Mouse (Mus musculus): Measurements from ENCODE around the gene Smyd4. TPM values are rescaled to one million over a fixed set of nuclear protein-coding genes. Genes with fewer than 3 reads are reported as not detected.
A peak's percentile ranks its signal among the peaks of the same experiment; 100 is the strongest.
"Not testable (repeated sequence)": the region's sequence is repeated elsewhere in the genome, so short reads cannot be mapped to it uniquely, and the experiment has no call there.

Smyd4 gene
- polyA plus RNA-seq, 1 experiment from 2014 or later = 12.8 TPM

- Histone ChIP-seq H3K27ac (ENCODE audit: poor library complexity, severe bottlenecking) (no peak overlapping the region), H3K27me3 (replicated peaks) (no peaks in the 10 kb centered on the region), H3K9me3 (replicated peaks) (no peaks in the 10 kb centered on the region), H3K4me2 (peak overlapping the region; percentile 84), H3K4me3 (0 out of 2 replicates have a peak overlapping the region, but pooled peaks have one; percentile 9), H3K9ac (peak overlapping the region; percentile 58; the same call in 1 of the 2 replicates), H3K36me3 (peaks cover 6% of the 10 kb centered on the region), H3K4me1 (replicated peaks) (peaks cover 31% of the 10 kb centered on the region)
- WGBS = 65% methylated on average over 4 of the region's 4 CpGs
- ATAC-seq (ENCODE audit: insufficient number of reproducible peaks, low FRiP score) = no peak
Observed at GRCm38 (mm10) chr11:75346556-75347187, 1.6 kb upstream of the Smyd4 start.

- WGBS = 47% methylated on average over 10 of the region's 10 CpGs
- ATAC-seq (ENCODE audit: insufficient number of reproducible peaks, low FRiP score) = no peak
- H3K36me3 ChIP-seq = 0 out of 2 replicates have a peak, but pooled peaks cover 6% of the 10 kb centered on the region
- peak overlapping the region; percentile 83 for H3K9ac ChIP-seq
- H3K4me3 ChIP-seq = peak overlapping the region; percentile 86
- H3K4me1 ChIP-seq (replicated peaks) = peaks cover 31% of the 10 kb centered on the region
- no peak overlapping the region for H3K27ac ChIP-seq (ENCODE audit: poor library complexity, severe bottlenecking)
- H3K27me3 ChIP-seq (replicated peaks) = no peaks in the 10 kb centered on the region
- peak overlapping the region; percentile 84 for H3K4me2 ChIP-seq
- no peaks in the 10 kb centered on the region for H3K9me3 ChIP-seq (replicated peaks)
Observed at GRCm38 (mm10) chr11:75347188-75347585, 1.0 kb upstream of the Smyd4 start.

DNA sequence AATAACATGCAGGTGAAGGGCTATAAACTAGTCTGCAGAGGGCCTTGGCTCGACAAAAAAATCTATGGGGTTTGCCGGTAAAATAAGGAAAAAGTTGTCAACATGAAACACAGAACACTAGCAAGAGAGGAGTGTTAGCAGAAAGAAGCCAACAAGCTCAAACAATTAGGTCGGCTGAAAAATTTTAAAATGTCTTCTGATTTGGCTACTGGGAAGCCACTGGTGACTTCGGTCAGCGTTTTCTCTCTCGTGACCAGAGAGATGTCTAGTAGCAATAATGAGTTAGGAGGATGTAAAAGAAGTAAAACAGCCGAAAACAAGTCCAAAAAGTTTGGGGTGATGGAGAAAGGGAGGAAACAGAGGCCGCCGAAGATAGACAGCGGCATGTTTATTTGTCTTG, 637 bp upstream of the Smyd4 start:
- WGBS = 2% methylated on average over 10 of the region's 10 CpGs
- peaks cover 31% of the 10 kb centered on the region for H3K4me1 ChIP-seq (replicated peaks)

GRCm38 (mm10) chr11:75348890-75349261, 643 bp downstream of the Smyd4 start:
- Histone ChIP-seq H3K9ac (peak overlapping the region; percentile 83), H3K4me2 (peak overlapping the region; percentile 84), H3K9me3 (replicated peaks) (no peaks in the 10 kb centered on the region), H3K27me3 (replicated peaks) (no peaks in the 10 kb centered on the region), H3K27ac (ENCODE audit: poor library complexity, severe bottlenecking) (peak overlapping the region; percentile 80), H3K36me3 (peaks cover 9% of the 10 kb centered on the region; the same call in 1 of the 2 replicates), H3K4me3 (peak overlapping the region; percentile 86), H3K4me1 (replicated peaks) (peaks cover 27% of the 10 kb centered on the region)
- WGBS = 44% methylated on average over 10 of the region's 10 CpGs
- ATAC-seq (ENCODE audit: insufficient number of reproducible peaks, low FRiP score) = no peak

More for the DNA sequence above, 637 bp upstream of the Smyd4 start:
- ATAC-seq (ENCODE audit: insufficient number of reproducible peaks, low FRiP score) = no peak
- Histone ChIP-seq H3K27ac (ENCODE audit: poor library complexity, severe bottlenecking) (peak overlapping the region; percentile 71), H3K4me3 (peak overlapping the region; percentile 86), H3K9me3 (replicated peaks) (no peaks in the 10 kb centered on the region), H3K36me3 (0 out of 2 replicates have a peak, but pooled peaks cover 6% of the 10 kb centered on the region), H3K9ac (peak overlapping the region; percentile 83), H3K27me3 (replicated peaks) (no peaks in the 10 kb centered on the region), H3K4me2 (peak overlapping the region; percentile 84)

DNA sequence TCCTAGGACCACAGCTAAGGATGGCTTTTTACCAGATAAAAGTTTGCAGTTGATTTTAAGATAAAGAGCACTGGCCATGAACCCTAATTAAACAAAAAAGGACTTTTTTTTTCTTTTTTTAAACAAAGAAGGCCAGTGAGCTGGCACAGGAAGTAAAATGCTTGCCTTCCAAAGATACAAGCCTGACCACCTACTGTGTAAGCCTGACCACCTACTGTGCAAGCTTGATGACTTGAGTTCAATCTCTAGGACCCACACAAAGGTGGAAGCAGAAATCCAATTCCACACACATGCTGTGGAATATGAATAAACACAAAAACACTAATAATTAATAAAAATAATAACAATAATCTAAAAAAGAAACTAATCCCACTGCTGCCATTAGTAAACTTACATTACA, 3.0 kb downstream of the Smyd4 start:
- no peak overlapping the region for H3K4me2 ChIP-seq
- H3K4me1 ChIP-seq (replicated peaks) = peaks cover 19% of the 10 kb centered on the region
- ATAC-seq (ENCODE audit: insufficient number of reproducible peaks, low FRiP score) = no peak
- no peaks in the 10 kb centered on the region for H3K9me3 ChIP-seq (replicated peaks)
- no peak overlapping the region for H3K4me3 ChIP-seq
- H3K27me3 ChIP-seq (replicated peaks) = no peaks in the 10 kb centered on the region
- H3K36me3 ChIP-seq = peaks cover 21% of the 10 kb centered on the region
- no peak overlapping the region for H3K9ac ChIP-seq
- no peak overlapping the region for H3K27ac ChIP-seq (ENCODE audit: poor library complexity, severe bottlenecking)

DNA sequence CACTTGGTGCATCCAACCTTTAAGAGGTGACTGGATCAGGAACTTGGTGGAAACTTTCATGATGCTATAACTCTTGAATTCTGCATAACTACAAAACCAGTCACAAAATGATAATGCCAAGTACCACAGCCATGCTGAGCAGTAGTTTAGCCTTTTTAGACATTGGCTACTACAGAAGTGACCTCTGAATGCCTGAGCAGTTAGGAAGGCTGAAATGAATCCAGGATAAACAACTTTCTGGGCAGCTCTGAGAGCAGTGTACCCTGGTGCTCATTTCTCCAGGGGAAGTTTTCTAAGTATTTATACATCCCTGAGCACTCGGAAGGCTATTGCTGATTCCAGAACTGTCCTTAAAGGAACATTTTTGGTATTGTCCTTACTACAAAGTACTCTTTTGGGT, 7.2 kb downstream of the Smyd4 start:
- Histone ChIP-seq H3K27ac (ENCODE audit: poor library complexity, severe bottlenecking) (no peak overlapping the region), H3K36me3 (peaks cover 25% of the 10 kb centered on the region), H3K4me2 (no peak overlapping the region), H3K4me1 (replicated peaks) (0 out of 2 replicates have a peak, but pooled peaks cover 4% of the 10 kb centered on the region), H3K27me3 (replicated peaks) (no peaks in the 10 kb centered on the region), H3K4me3 (no peak overlapping the region), H3K9me3 (replicated peaks) (no peaks in the 10 kb centered on the region), H3K9ac (no peak overlapping the region)
- WGBS = 84% methylated on average over 1 of the region's 1 CpGs
- no peak for ATAC-seq (ENCODE audit: insufficient number of reproducible peaks, low FRiP score)

GRCm38 (mm10) chr11:75377125-75377524, 28.9 kb downstream of the Smyd4 start:
- H3K27ac ChIP-seq (ENCODE audit: poor library complexity, severe bottlenecking) = no peak overlapping the region
- no peak overlapping the region for H3K4me3 ChIP-seq
- no peak for ATAC-seq (ENCODE audit: insufficient number of reproducible peaks, low FRiP score)
- no peaks in the 10 kb centered on the region for H3K4me1 ChIP-seq (replicated peaks)
- no peaks in the 10 kb centered on the region for H3K27me3 ChIP-seq (replicated peaks)
- WGBS = 81% methylated on average over 1 of the region's 1 CpGs
- H3K9ac ChIP-seq = no peak overlapping the region
- no peaks in the 10 kb centered on the region for H3K36me3 ChIP-seq
- no peak overlapping the region for H3K4me2 ChIP-seq
- no peaks in the 10 kb centered on the region; the same call in 1 of the 2 replicates for H3K9me3 ChIP-seq (replicated peaks)

DNA sequence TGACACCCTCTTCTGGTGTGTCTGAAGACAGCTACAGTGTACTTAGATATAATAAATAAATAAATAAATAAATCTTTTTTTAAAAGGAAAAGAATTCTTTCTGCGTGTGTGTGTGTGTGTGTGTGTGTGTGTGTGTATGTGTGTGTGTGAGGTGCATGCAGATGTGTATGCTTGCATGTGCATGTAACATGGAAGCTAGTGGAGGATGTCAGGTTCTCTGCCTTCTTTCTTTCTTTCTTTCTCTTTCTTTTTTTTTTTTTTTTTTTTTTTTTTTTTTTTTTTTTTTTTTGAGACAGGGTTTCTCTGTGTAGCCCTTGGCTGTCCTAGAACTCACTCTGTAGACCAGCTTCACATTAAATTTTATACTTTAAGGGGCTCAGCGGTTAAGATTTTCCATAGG, 30.6 kb downstream of the Smyd4 start:
- H3K4me2 ChIP-seq; H3K27ac ChIP-seq (ENCODE audit: poor library complexity, severe bottlenecking); H3K9ac ChIP-seq; ATAC-seq (ENCODE audit: insufficient number of reproducible peaks, low FRiP score); H3K4me3 ChIP-seq; H3K27me3 ChIP-seq (replicated peaks); H3K4me1 ChIP-seq (replicated peaks); H3K9me3 ChIP-seq (replicated peaks); H3K36me3 ChIP-seq: not testable (repeated sequence)
- 95% methylated on average over 2 of the region's 2 CpGs for WGBS

- H3K4me1 ChIP-seq (replicated peaks) = not testable (repeated sequence)
- WGBS = 52% methylated on average over 3 of the region's 3 CpGs
Observed at GRCm38 (mm10) chr11:75383529-75383928, 35.3 kb downstream of the Smyd4 start.

GRCm38 (mm10) chr11:75395611-75396010, 47.4 kb downstream of the Smyd4 start:
- Histone ChIP-seq H3K4me2 (no peak overlapping the region), H3K9me3 (replicated peaks) (0 out of 2 replicates have a peak, but pooled peaks cover 3% of the 10 kb centered on the region), H3K4me3 (no peak overlapping the region), H3K4me1 (replicated peaks) (peaks cover 7% of the 10 kb centered on the region), H3K27ac (ENCODE audit: poor library complexity, severe bottlenecking) (no peak overlapping the region), H3K27me3 (replicated peaks) (no peaks in the 10 kb centered on the region), H3K9ac (no peak overlapping the region), H3K36me3 (peaks cover 17% of the 10 kb centered on the region)
- no peak for ATAC-seq (ENCODE audit: insufficient number of reproducible peaks, low FRiP score)
- WGBS = 63% methylated on average over 1 of the region's 1 CpGs

More at GRCm38 (mm10) chr11:75383529-75383928, 35.3 kb downstream of the Smyd4 start:
- H3K4me2 ChIP-seq; ATAC-seq (ENCODE audit: insufficient number of reproducible peaks, low FRiP score); H3K9me3 ChIP-seq (replicated peaks); H3K27ac ChIP-seq (ENCODE audit: poor library complexity, severe bottlenecking); H3K9ac ChIP-seq; H3K4me3 ChIP-seq; H3K27me3 ChIP-seq (replicated peaks): not testable (repeated sequence)
- peaks cover 14% of the 10 kb centered on the region for H3K36me3 ChIP-seq

DNA sequence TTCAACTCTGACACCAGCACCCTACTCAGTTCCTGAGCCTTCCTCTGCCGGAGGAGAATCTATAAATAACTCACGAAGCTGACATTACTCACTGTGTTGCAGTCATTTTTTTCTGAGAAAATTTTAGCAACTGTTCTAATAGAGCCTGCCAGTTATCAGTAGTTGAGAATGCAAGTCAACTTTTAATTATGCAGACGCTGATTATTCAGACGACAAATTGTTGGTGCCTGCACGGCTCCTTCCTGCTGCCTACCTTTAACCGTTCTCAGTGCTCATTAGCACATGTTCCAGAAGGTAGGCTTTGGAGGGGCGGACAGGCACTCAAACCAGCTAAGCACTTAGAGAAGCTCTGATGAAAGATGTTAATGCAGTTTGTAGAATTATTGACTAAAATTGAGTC, 49.2 kb downstream of the Smyd4 start:
- H3K27ac ChIP-seq (ENCODE audit: poor library complexity, severe bottlenecking) = no peak overlapping the region

More for the DNA sequence above, 49.2 kb downstream of the Smyd4 start:
- H3K9me3 ChIP-seq (replicated peaks) = 0 out of 2 replicates have a peak, but pooled peaks cover 3% of the 10 kb centered on the region
- peak overlapping the region; percentile 22 for H3K4me2 ChIP-seq
- no peak for ATAC-seq (ENCODE audit: insufficient number of reproducible peaks, low FRiP score)
- no peak overlapping the region for H3K4me3 ChIP-seq
- 50% methylated on average over 7 of the region's 7 CpGs for WGBS
- no peak overlapping the region for H3K9ac ChIP-seq
- H3K36me3 ChIP-seq = peaks cover 18% of the 10 kb centered on the region
- peaks cover 9% of the 10 kb centered on the region for H3K4me1 ChIP-seq (replicated peaks)
- no peaks in the 10 kb centered on the region for H3K27me3 ChIP-seq (replicated peaks)

All from heart, embryonic 12.5 days (tissue).